Mouse (Mus musculus): Measurements from ENCODE around the gene Cacnb4.

Gene Cacnb4

DNA sequence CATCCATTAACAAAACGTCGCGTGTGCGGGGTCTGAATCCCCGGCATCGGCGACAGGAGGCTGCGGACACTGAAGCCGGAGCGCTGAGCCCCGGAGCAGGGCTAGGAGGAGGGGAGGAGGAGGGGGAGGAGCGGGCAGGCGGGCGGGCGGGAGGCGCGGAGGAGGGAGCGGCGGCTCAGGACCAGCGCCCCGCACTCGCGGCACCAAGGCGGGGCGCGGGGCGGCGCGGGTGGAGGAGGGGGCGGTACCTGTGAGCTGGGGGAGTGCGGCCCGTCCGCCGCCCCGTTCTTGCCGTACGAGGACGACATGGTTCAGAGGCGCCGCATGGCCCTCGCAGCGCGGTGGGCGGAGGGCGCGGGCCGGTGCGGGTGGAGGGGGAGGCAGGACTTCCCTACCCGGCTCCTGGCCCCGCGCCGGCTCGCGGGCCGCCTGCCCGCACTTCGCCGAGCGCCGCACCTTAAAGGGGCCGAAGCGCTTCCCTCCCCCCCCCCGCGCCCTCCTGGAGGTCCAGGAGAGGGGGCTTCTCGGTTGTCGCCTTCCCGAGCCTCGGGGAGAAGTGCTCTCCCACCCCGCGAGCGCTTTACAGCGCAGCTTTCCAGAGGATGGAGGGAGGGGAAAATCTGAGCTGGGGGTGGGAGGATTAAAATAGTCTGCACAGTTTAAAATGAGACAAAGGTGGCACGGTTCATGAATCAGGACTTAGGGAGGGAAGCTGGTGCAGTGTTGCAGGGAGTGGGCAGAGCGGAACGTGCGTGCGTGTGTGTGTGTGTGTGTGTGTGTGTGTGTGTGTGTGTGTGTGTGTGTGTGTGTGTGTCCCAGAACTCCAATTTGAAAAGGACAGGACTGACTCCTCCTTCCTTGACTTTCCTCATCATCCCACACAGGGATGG is at the start of gene Cacnb4:
Gene Cacnb4, minus strand, starts transcription at position 809 of the 890 bp plus-strand sequence.
- H3K9me3 ChIP-seq (ENCODE audit: low read length) = no peaks in the 10 kb centered on the region
- TF ChIP-seq NANOG (IDR thresholded peaks at IDR 0.05; ENCODE audit: borderline replicate concordance, low read length) (no peak), POU5F1 (IDR thresholded peaks at IDR 0.05; ENCODE audit: borderline replicate concordance, low read length) (no peak), CTCF (conservative IDR thresholded peaks at IDR 0.05; ENCODE audit: low read length) (no peak)
- H3K36me3 ChIP-seq (ENCODE audit: insufficient read depth, low read length) = no peaks in the 10 kb centered on the region
- H3K27me3 ChIP-seq (ENCODE audit: insufficient read depth, low read length) = peaks cover 67% of the 10 kb centered on the region
- peaks cover 22% of the 10 kb centered on the region for H3K4me1 ChIP-seq (replicated peaks; ENCODE audit: low read depth, low read length)
- peak within 1 kb of the TSS; percentile 82 for H3K4me3 ChIP-seq (replicated peaks; ENCODE audit: low read length)

DNA sequence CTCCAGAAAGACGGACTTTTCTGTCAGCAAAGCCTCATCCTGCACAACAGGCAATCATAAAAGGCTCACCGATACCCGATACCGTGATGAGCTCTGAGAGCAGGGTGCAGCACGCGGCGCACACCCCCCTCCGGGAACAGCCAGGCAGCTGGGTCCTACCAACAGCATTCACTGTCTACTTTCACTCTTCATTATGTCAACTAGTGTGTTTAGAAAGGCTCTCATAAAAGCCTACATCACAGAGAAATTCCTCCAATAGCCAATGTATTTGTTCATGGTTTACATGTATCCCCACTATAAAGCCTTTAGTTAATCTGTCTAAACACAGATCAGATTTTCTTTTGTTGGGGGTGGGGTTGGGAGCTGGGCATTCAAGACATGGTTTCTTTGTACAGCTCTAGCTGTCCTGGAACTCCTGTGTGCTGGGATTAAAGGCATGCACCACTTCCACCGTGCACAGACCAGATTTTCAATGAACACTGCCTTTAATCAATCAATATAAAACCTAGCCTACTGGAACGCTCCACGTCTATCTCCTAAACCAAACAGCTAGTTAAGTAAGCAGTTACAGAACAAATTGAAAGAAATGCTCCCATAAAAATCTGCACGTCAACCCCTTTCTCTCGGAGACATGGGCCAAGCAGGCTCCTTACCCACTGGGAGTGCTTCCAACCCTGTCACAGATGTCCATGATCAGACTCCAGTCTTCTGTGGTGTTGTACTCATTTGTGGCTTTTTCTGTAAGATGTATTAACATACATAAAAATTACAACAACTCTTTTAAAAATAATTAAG is 43.8 kb upstream of the Cacnb4 start:
- Histone ChIP-seq H3K9me3 (ENCODE audit: low read length) (no peaks in the 10 kb centered on the region), H3K4me3 (replicated peaks; ENCODE audit: low read length) (no peak overlapping the region), H3K27me3 (ENCODE audit: insufficient read depth, low read length) (no peaks in the 10 kb centered on the region), H3K4me1 (replicated peaks; ENCODE audit: low read depth, low read length) (no peaks in the 10 kb centered on the region; the same call in 1 of the 2 replicates), H3K36me3 (ENCODE audit: insufficient read depth, low read length) (peaks cover 12% of the 10 kb centered on the region)
- TF ChIP-seq POU5F1 (IDR thresholded peaks at IDR 0.05; ENCODE audit: borderline replicate concordance, low read length) (no peak), CTCF (conservative IDR thresholded peaks at IDR 0.05; ENCODE audit: low read length) (no peak), NANOG (IDR thresholded peaks at IDR 0.05; ENCODE audit: borderline replicate concordance, low read length) (no peak)

DNA sequence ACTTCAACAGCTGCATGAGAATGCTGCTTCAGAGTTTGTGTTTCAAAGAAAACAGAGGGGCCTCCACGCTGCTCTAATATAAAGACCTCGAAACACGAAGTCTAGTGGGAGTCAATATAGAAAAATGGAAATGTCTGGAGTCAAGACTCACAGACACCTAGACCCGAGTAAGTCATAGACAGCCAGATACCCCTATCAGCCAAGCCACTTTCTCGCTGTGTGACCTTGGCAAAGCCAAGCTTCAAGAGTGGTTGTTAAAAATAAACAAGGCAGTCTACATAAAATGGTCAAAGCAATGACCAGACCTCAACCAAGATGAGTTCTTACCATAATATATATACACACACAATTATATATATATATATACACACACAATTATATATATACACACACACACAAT is 40.4 kb upstream of the Cacnb4 start:
- no peak overlapping the region for H3K4me3 ChIP-seq (replicated peaks; ENCODE audit: low read length)
- H3K9me3 ChIP-seq (ENCODE audit: low read length) = no peaks in the 10 kb centered on the region
- no peaks in the 10 kb centered on the region; the same call in 1 of the 2 replicates for H3K4me1 ChIP-seq (replicated peaks; ENCODE audit: low read depth, low read length)
- TF ChIP-seq POU5F1 (IDR thresholded peaks at IDR 0.05; ENCODE audit: borderline replicate concordance, low read length) (no peak), NANOG (IDR thresholded peaks at IDR 0.05; ENCODE audit: borderline replicate concordance, low read length) (no peak), CTCF (conservative IDR thresholded peaks at IDR 0.05; ENCODE audit: low read length) (no peak)
- H3K36me3 ChIP-seq (ENCODE audit: insufficient read depth, low read length) = peaks cover 44% of the 10 kb centered on the region
- H3K27me3 ChIP-seq (ENCODE audit: insufficient read depth, low read length) = no peaks in the 10 kb centered on the region

DNA sequence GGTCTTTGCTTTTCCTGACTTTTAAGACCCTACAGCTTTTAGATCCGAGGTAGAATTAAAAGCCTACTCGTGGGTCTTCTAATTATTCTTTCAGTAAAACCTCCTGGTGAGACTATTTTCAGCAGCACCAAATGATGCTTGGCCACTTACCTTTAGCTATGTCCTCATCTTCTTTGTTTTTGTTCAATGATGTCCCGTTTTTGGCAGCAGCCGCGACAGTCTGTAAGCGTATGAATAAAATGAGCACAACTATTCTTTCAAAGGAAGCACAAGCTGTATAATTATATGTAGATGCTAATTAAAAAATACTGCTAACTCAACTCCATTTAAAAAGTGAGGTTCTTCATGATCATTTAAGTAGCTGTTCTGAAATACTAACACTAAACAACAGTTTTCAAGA is 38.9 kb upstream of the Cacnb4 start:
- H3K4me1 ChIP-seq (replicated peaks; ENCODE audit: low read depth, low read length) = no peaks in the 10 kb centered on the region; the same call in 1 of the 2 replicates
- TF ChIP-seq NANOG (IDR thresholded peaks at IDR 0.05; ENCODE audit: borderline replicate concordance, low read length) = no peak
- TF ChIP-seq POU5F1 (IDR thresholded peaks at IDR 0.05; ENCODE audit: borderline replicate concordance, low read length) = no peak
- TF ChIP-seq CTCF (conservative IDR thresholded peaks at IDR 0.05; ENCODE audit: low read length) = no peak
- no peaks in the 10 kb centered on the region for H3K27me3 ChIP-seq (ENCODE audit: insufficient read depth, low read length)
- H3K9me3 ChIP-seq (ENCODE audit: low read length) = no peaks in the 10 kb centered on the region
- no peak overlapping the region for H3K4me3 ChIP-seq (replicated peaks; ENCODE audit: low read length)
- peaks cover 55% of the 10 kb centered on the region for H3K36me3 ChIP-seq (ENCODE audit: insufficient read depth, low read length)

DNA sequence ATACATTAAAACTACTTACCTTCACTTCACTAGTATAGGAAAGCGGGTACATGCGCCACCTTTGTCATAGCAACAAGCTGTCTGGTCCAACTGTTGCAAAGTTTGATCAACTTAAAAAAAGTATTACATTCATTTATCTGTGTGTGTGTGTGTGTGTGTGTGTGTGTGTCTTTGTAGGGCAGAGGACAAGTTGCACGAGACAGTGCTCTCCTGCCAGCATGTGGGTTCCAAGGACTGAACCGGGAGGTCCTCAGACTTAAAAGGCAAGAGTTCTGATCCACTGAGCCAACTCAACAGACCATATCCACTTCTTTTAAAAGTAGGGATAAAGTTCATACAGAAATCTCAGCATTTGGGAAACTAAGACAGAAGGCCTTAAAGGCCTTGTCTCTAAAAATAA is 37.5 kb upstream of the Cacnb4 start:
- TF ChIP-seq POU5F1 (IDR thresholded peaks at IDR 0.05; ENCODE audit: borderline replicate concordance, low read length) (no peak), NANOG (IDR thresholded peaks at IDR 0.05; ENCODE audit: borderline replicate concordance, low read length) (no peak), CTCF (conservative IDR thresholded peaks at IDR 0.05; ENCODE audit: low read length) (no peak)
- Histone ChIP-seq H3K4me3 (replicated peaks; ENCODE audit: low read length) (no peak overlapping the region), H3K36me3 (ENCODE audit: insufficient read depth, low read length) (peaks cover 64% of the 10 kb centered on the region), H3K4me1 (replicated peaks; ENCODE audit: low read depth, low read length) (peaks cover 5% of the 10 kb centered on the region; the same call in 1 of the 2 replicates), H3K27me3 (ENCODE audit: insufficient read depth, low read length) (no peaks in the 10 kb centered on the region), H3K9me3 (ENCODE audit: low read length) (no peaks in the 10 kb centered on the region)

DNA sequence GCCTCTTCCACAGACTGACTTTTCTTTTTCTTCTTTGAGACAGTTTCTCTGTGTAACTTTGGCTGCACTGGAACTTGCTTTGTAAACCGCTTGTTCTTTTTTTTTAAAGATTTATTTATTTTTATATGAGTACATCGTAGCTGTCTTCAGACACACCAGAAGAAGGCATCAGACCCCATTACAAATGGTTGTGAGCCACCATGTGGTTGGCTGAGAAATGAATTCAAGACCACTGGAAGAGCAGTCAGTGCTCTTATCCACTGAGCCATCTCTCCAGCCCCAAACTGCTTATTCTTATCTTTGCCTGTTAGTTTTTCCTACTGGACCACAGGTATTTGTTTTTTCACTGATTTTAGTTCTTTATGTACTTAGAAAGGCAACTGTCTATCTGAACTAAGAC is 34.2 kb upstream of the Cacnb4 start:
- TF ChIP-seq NANOG (IDR thresholded peaks at IDR 0.05; ENCODE audit: borderline replicate concordance, low read length) (no peak), POU5F1 (IDR thresholded peaks at IDR 0.05; ENCODE audit: borderline replicate concordance, low read length) (no peak), CTCF (conservative IDR thresholded peaks at IDR 0.05; ENCODE audit: low read length) (no peak)
- no peaks in the 10 kb centered on the region for H3K27me3 ChIP-seq (ENCODE audit: insufficient read depth, low read length)
- H3K9me3 ChIP-seq (ENCODE audit: low read length) = no peaks in the 10 kb centered on the region
- no peak overlapping the region for H3K4me3 ChIP-seq (replicated peaks; ENCODE audit: low read length)
- H3K36me3 ChIP-seq (ENCODE audit: insufficient read depth, low read length) = peaks cover 79% of the 10 kb centered on the region
- H3K4me1 ChIP-seq (replicated peaks; ENCODE audit: low read depth, low read length) = peaks cover 5% of the 10 kb centered on the region; the same call in 1 of the 2 replicates

DNA sequence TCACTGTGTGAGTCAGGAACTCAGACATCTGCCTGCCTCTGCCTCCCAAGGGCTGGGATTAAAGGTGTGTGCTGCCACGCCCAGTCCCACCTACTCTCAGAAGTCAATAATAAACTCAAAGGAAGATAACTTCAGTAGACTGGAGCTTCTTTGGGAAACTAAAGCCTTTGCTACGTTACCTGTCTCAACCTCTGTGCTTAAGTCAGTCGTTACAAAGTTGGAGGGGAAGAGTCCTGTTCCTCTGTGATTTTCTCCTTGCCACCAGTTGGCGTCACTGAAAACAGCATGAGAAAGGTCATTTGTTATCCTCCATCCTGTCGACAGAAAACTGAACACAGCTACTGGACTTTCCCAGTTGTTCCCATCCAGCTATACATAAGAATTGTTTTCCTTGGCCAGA is 32.8 kb upstream of the Cacnb4 start:
- no peaks in the 10 kb centered on the region for H3K9me3 ChIP-seq (ENCODE audit: low read length)
- H3K4me1 ChIP-seq (replicated peaks; ENCODE audit: low read depth, low read length) = peaks cover 5% of the 10 kb centered on the region; the same call in 1 of the 2 replicates
- TF ChIP-seq CTCF (conservative IDR thresholded peaks at IDR 0.05; ENCODE audit: low read length) (no peak), POU5F1 (IDR thresholded peaks at IDR 0.05; ENCODE audit: borderline replicate concordance, low read length) (no peak), NANOG (IDR thresholded peaks at IDR 0.05; ENCODE audit: borderline replicate concordance, low read length) (no peak)
- no peak overlapping the region for H3K4me3 ChIP-seq (replicated peaks; ENCODE audit: low read length)
- peaks cover 79% of the 10 kb centered on the region for H3K36me3 ChIP-seq (ENCODE audit: insufficient read depth, low read length)
- H3K27me3 ChIP-seq (ENCODE audit: insufficient read depth, low read length) = no peaks in the 10 kb centered on the region

DNA sequence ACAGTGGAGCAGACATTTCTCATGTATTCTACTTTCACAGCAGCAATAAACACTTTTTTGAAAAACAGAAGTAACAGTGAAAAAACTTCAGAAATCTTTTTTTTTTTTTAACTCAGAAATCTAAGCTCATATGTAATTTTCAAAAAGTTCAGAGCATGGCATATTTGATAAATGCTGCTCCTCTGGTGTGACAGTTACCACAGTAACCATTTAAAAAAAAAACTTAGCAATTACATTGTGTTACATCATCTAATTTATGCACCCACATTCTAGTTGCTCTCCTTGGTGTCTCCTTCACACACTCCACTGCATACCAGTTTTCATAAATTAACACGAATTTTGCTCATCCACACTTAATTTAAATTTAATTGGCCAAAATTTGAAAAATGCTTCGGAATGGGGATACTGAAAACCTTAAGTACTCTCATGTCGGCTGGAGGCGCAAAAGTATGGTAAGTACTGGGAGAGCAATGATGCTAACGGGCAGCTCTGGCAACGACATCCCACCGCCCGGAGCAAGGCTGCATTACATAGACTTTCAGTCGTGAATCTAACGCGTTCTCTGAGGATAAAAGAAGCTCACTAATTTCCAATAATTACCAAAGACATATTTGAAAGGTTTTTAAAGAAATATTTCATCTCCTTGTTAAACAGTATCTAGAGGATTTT is 24.9 kb upstream of the Cacnb4 start:
- no peaks in the 10 kb centered on the region for H3K9me3 ChIP-seq (ENCODE audit: low read length)
- H3K27me3 ChIP-seq (ENCODE audit: insufficient read depth, low read length) = no peaks in the 10 kb centered on the region
- peaks cover 53% of the 10 kb centered on the region for H3K36me3 ChIP-seq (ENCODE audit: insufficient read depth, low read length)
- peaks cover 11% of the 10 kb centered on the region for H3K4me1 ChIP-seq (replicated peaks; ENCODE audit: low read depth, low read length)
- TF ChIP-seq NANOG (IDR thresholded peaks at IDR 0.05; ENCODE audit: borderline replicate concordance, low read length) (no peak), POU5F1 (IDR thresholded peaks at IDR 0.05; ENCODE audit: borderline replicate concordance, low read length) (no peak), CTCF (conservative IDR thresholded peaks at IDR 0.05; ENCODE audit: low read length) (no peak)
- H3K4me3 ChIP-seq (replicated peaks; ENCODE audit: low read length) = no peak overlapping the region
